Mouse (Mus musculus) heart, postnatal 10 days (tissue): ENCODE measurements around the gene Sox6. TPM values are rescaled to one million over a fixed set of nuclear protein-coding genes. Genes with fewer than 3 reads are reported as not detected.

Experiments used
- DNase-seq, 2 experiments: peaks; one replicate each; pipeline ENCODE4 v3.0.0; 2021
- intact Hi-C: fragments of 180-260 bp; cut with DNase I; formaldehyde crosslinking; loops from one replicate; pipeline ENCODE4 v1.15.1; 2025
- total RNA-seq, 2 experiments: library from RNA; stranded (reverse); gene quantifications; 2 replicates each; pipeline ENCODE4 v1.2.3; 2021

The Sox6 gene
- total RNA-seq, 2 experiments from 2014 or later = 22.9 to 30.3 TPM

- intact Hi-C loops = no loop called here
- no peak for DNase-seq
Observed at GRCm38 (mm10) chr7:115840613-115841012, 198.0 kb downstream of the Sox6 start.

GRCm38 (mm10) chr7:115835005-115835404, 203.6 kb downstream of the Sox6 start:
- no peak for DNase-seq
- intact Hi-C loops = no loop called here

GRCm38 (mm10) chr7:115833701-115834100, 204.9 kb downstream of the Sox6 start:
- DNase-seq = no peak
- intact Hi-C loops = no loop called here

GRCm38 (mm10) chr7:115830938-115831873, 207.4 kb downstream of the Sox6 start:
- peak; percentile 18 to 29 for DNase-seq
- intact Hi-C loops = no loop called here

- DNase-seq = no peak
- intact Hi-C loops = no loop called here
Observed at GRCm38 (mm10) chr7:115830366-115830765, 208.2 kb downstream of the Sox6 start.

GRCm38 (mm10) chr7:115829756-115830155, 208.8 kb downstream of the Sox6 start:
- no peak for DNase-seq
- intact Hi-C loops = no loop called here

- intact Hi-C loops = no loop called here
- DNase-seq = no peak
Observed at GRCm38 (mm10) chr7:115829260-115829659, 209.3 kb downstream of the Sox6 start.

GRCm38 (mm10) chr7:115825295-115825694, 213.3 kb downstream of the Sox6 start:
- DNase-seq = peak; percentile 48 to 49
- intact Hi-C loops = no loop called here

GRCm38 (mm10) chr7:115824621-115825256, 213.9 kb downstream of the Sox6 start:
- intact Hi-C loops = loop anchor here (5.0 kb wide), 1 partner anchor 208 kb away; no protein-coding TSS in a partner anchor
- DNase-seq = no peak

- intact Hi-C loops = no loop called here
Observed at GRCm38 (mm10) chr7:115819136-115819535, 219.5 kb downstream of the Sox6 start.

GRCm38 (mm10) chr7:115803256-115803655, 235.3 kb downstream of the Sox6 start:
- intact Hi-C loops = no loop called here
- no peak for DNase-seq

More at GRCm38 (mm10) chr7:115819136-115819535, 219.5 kb downstream of the Sox6 start:
- DNase-seq = no peak

- no peak for DNase-seq
- intact Hi-C loops = no loop called here
Observed at GRCm38 (mm10) chr7:115794139-115794858, 244.3 kb downstream of the Sox6 start.

GRCm38 (mm10) chr7:115792841-115793240, 245.8 kb downstream of the Sox6 start:
- intact Hi-C loops = no loop called here
- DNase-seq = no peak

- DNase-seq = no peak
- intact Hi-C loops = no loop called here
Observed at GRCm38 (mm10) chr7:115789116-115789823, 249.3 kb downstream of the Sox6 start.

GRCm38 (mm10) chr7:115783982-115784917, 254.3 kb downstream of the Sox6 start:
- peak; percentile 41 to 44 for DNase-seq
- intact Hi-C loops = no loop called here

GRCm38 (mm10) chr7:115780148-115780547, 258.4 kb downstream of the Sox6 start:
- no peak for DNase-seq
- intact Hi-C loops = no loop called here

GRCm38 (mm10) chr7:115779544-115779943, 259.1 kb downstream of the Sox6 start:
- intact Hi-C loops = no loop called here
- DNase-seq = no peak

- DNase-seq = no peak
- intact Hi-C loops = no loop called here
Observed at GRCm38 (mm10) chr7:115776736-115777135, 261.9 kb downstream of the Sox6 start.

- intact Hi-C loops = no loop called here
- no peak for DNase-seq
Observed at GRCm38 (mm10) chr7:115776324-115776723, 262.3 kb downstream of the Sox6 start.
